8 mouse cellular contexts compared by ENCODE assay signal in genomic region chr1:85794106-85794771, GRCm38 (mm10). TPM values are rescaled to one million over a fixed set of nuclear protein-coding genes. Genes with fewer than 3 reads are reported as not detected.
DNase-seq lines count a peak whose midpoint lies in the region; ATAC-seq and TF ChIP-seq lines count a peak whose summit lies in the region.

No protein-coding gene starts in this region.

- peak overlapping the region; percentile 66 for H3K4me2 ChIP-seq in forebrain, embryonic 11.5 days (ENCODE audit: low read depth, low read length, severe bottlenecking)

- peak overlapping the region; percentile 91; the same call in 1 of the 2 replicates for H3K27ac ChIP-seq in forebrain, embryonic 11.5 days (ENCODE audit: low read depth, low read length)
- H3K27ac ChIP-seq in macrophage, result peak overlapping the region; percentile 76

- H3K4me3 ChIP-seq in forebrain, embryonic 11.5 days (ENCODE audit: low read depth, low read length), result peak overlapping the region; percentile 96
- H3K4me3 ChIP-seq in macrophage (ENCODE audit: inconsistent target), result peak overlapping the region; percentile 71

- DNase-seq in cerebellum, adult 11 months, result peak; percentile 31
- DNase-seq in cerebellum, adult 18-20 months, result no peak
- DNase-seq in brain, embryonic 14.5 days (ENCODE audit: low read depth), result peak; percentile 53
- DNase-seq in forebrain, embryonic 11.5 days (ENCODE audit: low spot score), result peak; percentile 62
- peak; percentile 3 for DNase-seq in heart, postnatal 25 days (ENCODE audit: low spot score)
- DNase-seq in kidney, postnatal 4 days, result peak; percentile 49 to 57
- peak; percentile 11 for DNase-seq in right cerebral cortex, postnatal 14 days

- TF ChIP-seq CTCF in brain, embryonic 14.5 days (IDR thresholded peaks at IDR 0.05; ENCODE audit: borderline replicate concordance, extremely low read depth, insufficient read depth, insufficient read length), result no peak

- peak overlapping the region; percentile 97 for H3K9ac ChIP-seq in forebrain, embryonic 11.5 days (ENCODE audit: low read length)

- TF ChIP-seq POLR2A in brain, embryonic 14.5 days (IDR thresholded peaks at IDR 0.05; ENCODE audit: borderline replicate concordance, extremely low read depth, insufficient read depth, insufficient read length, poor library complexity, severe bottlenecking), result no peak

- H3K9me3 ChIP-seq in forebrain, embryonic 11.5 days (ENCODE audit: control insufficient read depth, low read length), result no peaks in the 10 kb centered on the region

- ATAC-seq in forebrain, embryonic 11.5 days (replicated peaks; ENCODE audit: low FRiP score), result peak; percentile 22

- intact Hi-C loops in heart, postnatal 25 days (cut with DNase I), result loop anchor here (5.0 kb wide), 1 partner anchor 108 kb away; no protein-coding TSS in a partner anchor

- under 1% methylated on average over 38 of the region's 38 CpGs for WGBS in forebrain, embryonic 11.5 days
- 2% methylated on average over 35 of the region's 38 CpGs for WGBS in macrophage (ENCODE audit: missing documents)

- peaks cover 55% of the 10 kb centered on the region for H3K79me2 ChIP-seq in macrophage (ENCODE audit: inconsistent target)

- no peaks in the 10 kb centered on the region for H3K36me3 ChIP-seq in forebrain, embryonic 11.5 days (ENCODE audit: control insufficient read depth, insufficient read depth, low read length)
- no peaks in the 10 kb centered on the region for H3K36me3 ChIP-seq in macrophage (ENCODE audit: inconsistent target)

- no peaks in the 10 kb centered on the region for H3K4me1 ChIP-seq in forebrain, embryonic 11.5 days (replicated peaks; ENCODE audit: control insufficient read depth, insufficient read depth, low read length)

- no peaks in the 10 kb centered on the region for H3K27me3 ChIP-seq in forebrain, embryonic 11.5 days (ENCODE audit: control insufficient read depth, insufficient read depth, low read length)

RNA-seq across cellular contexts. Expression of gene Cab39, which starts 1.0 kb away (rescaled TPM):
- polyA plus RNA-seq in brain, embryonic 14.5 days (2012; rRNA removed), result 109 and 118 TPM in 2 replicates
- 59.7 and 62.3 TPM in 2 replicates for polyA plus RNA-seq in forebrain, embryonic 11.5 days (2014; fragmentation: Nextera tagmentation; extraction: Ambion mirVana)
- 100 to 1,000 TPM; 107 to 112 TPM for total RNA-seq in heart, postnatal 25 days (2021)
- 100 to 1,000 TPM in 2 of 26 experiments, 10 to 100 TPM in 24; 33.9 to 109 (median 74.3) TPM for total RNA-seq in macrophage (2018; cell fraction: chromatin; rRNA removed)
- 100 to 1,000 TPM in 25 of 26 experiments, 10 to 100 TPM in 1; 99.5 to 166 (median 146) TPM for total RNA-seq in macrophage (2018; cell fraction: cytosol; rRNA removed)
- total RNA-seq in macrophage (2018; cell fraction: nucleus; rRNA removed), result 100 to 1,000 TPM in 15 of 26 experiments, 10 to 100 TPM in 11; 65.3 to 172 (median 109) TPM
- 120 to 143 TPM (median 143 TPM) in 3 replicates for polyA plus RNA-seq in macrophage (2018)

RNA-seq across cellular contexts. Expression of gene A630001G21Rik, which starts 15.8 kb away (rescaled TPM):
- polyA plus RNA-seq in brain, embryonic 14.5 days (2012; rRNA removed), result 0.67 and 0.75 TPM in 2 replicates
- polyA plus RNA-seq in forebrain, embryonic 11.5 days (2014; fragmentation: Nextera tagmentation; extraction: Ambion mirVana), result 1.0 and 1.3 TPM in 2 replicates
- total RNA-seq in heart, postnatal 25 days (2021), result under 1 TPM; 0.21 to 0.31 TPM
- 100 to 1,000 TPM in 22 of 26 experiments, 10 to 100 TPM in 4; 65.8 to 335 (median 180) TPM for total RNA-seq in macrophage (2018; cell fraction: chromatin; rRNA removed)
- 10 to 100 TPM; 16.6 to 45.8 (median 27.9) TPM for total RNA-seq in macrophage (2018; cell fraction: cytosol; rRNA removed)
- total RNA-seq in macrophage (2018; cell fraction: nucleus; rRNA removed), result 100 to 1,000 TPM in 25 of 26 experiments, 10 to 100 TPM in 1; 97.8 to 265 (median 186) TPM
- 21.9 to 32.0 TPM (median 29.3 TPM) in 3 replicates for polyA plus RNA-seq in macrophage (2018)

Comparison
In these comparisons a context has a peak if more than half of its experiments do, and no peak if none do; other contexts are left out.
1. DNase-seq: peak in cerebellum, adult 11 months (single experiment), brain, embryonic 14.5 days (single experiment), forebrain, embryonic 11.5 days (single experiment), heart, postnatal 25 days (single experiment), kidney, postnatal 4 days (2 of 2) and right cerebral cortex, postnatal 14 days (single experiment); none in cerebellum, adult 18-20 months (0 of 2).